Mouse (Mus musculus) hindbrain, embryonic 10.5 days (tissue): ENCODE results near the gene Cyp2ab1. TPM values are rescaled to one million over a fixed set of nuclear protein-coding genes. Genes with fewer than 3 reads are reported as not detected.

ENCODE experiments used
- DNase-seq: peaks from one replicate; pipeline ENCODE4 v3.0.0-alpha.2; 2017; ENCODE audit warnings: low spot score
- H3K27ac ChIP-seq: fragments of 300-500 bp; sonication (generic); 2 replicates; pipeline ENCODE4 v1.5.1; 2016; ENCODE audit warnings: mild to moderate bottlenecking, moderate library complexity
- H3K27me3 ChIP-seq: fragments of 300-500 bp; sonication (generic); 2 replicates; pipeline ENCODE4 v1.6.1; 2016; ENCODE audit warnings: mild to moderate bottlenecking; ENCODE audit not compliant: poor library complexity, insufficient read depth, severe bottlenecking
- H3K36me3 ChIP-seq: fragments of 300-500 bp; sonication (generic); 2 replicates; pipeline ENCODE4 v1.6.1; 2016; ENCODE audit warnings: mild to moderate bottlenecking, moderate library complexity
- H3K4me1 ChIP-seq: fragments of 300-500 bp; sonication (generic); replicated peaks from 2 replicates; pipeline ENCODE4 v1.6.1; 2016; ENCODE audit warnings: mild to moderate bottlenecking
- H3K4me3 ChIP-seq: fragments of 300-500 bp; sonication (generic); 2 replicates; pipeline ENCODE4 v1.5.1; 2016; ENCODE audit warnings: mild to moderate bottlenecking, moderate library complexity
- H3K9me3 ChIP-seq: fragments of 300-500 bp; sonication (generic); 2 replicates; pipeline ENCODE4 v1.6.1; 2016; ENCODE audit warnings: mild to moderate bottlenecking, moderate library complexity
- WGBS: fragments of 180-500 bp; shearing (Covaris S2); methylation state at CpG from one replicate; pipeline ENCODE4 v1.1.7; 2016; 5-methylcytosine and 5-hydroxymethylcytosine counted together
- polyA plus RNA-seq: library from polyadenylated mRNA; unstranded; fragments of >200 nt; fragmentation: Nextera tagmentation; extraction: Ambion mirVana; gene quantifications from 2 replicates; pipeline ENCODE4 v1.2.1, GENCODE M21; 2016

Cyp2ab1 gene
- polyA plus RNA-seq, 1 experiment from 2014 or later: not detected

DNA sequence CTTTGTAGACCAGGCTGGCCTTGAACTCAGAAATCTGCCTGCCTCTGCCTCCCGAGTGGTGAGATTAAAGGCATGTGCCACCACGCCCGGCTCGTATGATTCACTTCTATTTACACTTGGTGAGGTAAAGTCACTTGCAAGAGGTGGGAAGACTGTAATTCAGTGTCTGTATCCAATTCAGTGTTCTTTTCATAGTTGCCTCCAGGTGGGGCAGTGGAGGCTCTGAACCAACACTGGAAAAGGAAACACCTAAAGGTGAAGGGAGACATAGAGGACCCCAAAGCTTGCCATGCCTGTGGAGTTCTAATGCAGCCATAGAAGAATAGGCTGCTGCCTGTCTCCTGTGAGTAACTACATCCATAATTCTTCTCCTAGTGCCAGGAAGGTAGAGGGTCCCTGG lies 2.9 kb downstream of the Cyp2ab1 start:
- Histone ChIP-seq H3K27ac (no peak overlapping the region), H3K4me3 (no peak overlapping the region), H3K4me1 (no peaks in the 10 kb centered on the region), H3K9me3 (no peaks in the 10 kb centered on the region), H3K27me3 (no peaks in the 10 kb centered on the region), H3K36me3 (no peaks in the 10 kb centered on the region)
- WGBS: 85% methylated on average over 4 of the region's 4 CpGs
- DNase-seq: no peak

- 90% methylated on average over 6 of the region's 6 CpGs for WGBS
- no peak for DNase-seq
- H3K27me3 ChIP-seq: no peaks in the 10 kb centered on the region
These were observed 8.4 kb downstream of the Cyp2ab1 start for GRCm38 (mm10) chr16:20316770-20317169.

DNA sequence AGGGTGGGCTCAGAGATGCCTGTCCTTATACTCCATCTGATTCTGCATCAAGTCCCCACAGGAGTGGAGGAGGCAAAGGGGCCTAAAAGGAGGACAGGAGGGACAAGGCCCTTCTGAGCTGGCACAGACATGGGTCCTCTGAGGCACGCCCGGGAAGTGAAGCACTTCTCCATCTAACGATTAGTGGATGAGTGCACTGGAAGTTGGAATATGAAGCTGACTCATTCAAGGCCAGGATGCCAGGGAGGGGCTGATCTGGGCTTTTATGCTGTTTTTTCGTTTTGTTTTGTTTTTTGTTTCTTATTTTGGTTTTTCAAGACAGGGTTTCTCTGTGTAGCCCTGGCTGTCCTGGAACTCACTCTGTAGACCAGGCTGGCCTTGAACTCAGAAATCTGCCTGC lies 9.9 kb downstream of the Cyp2ab1 start:
- H3K9me3 ChIP-seq: no peaks in the 10 kb centered on the region
- H3K27me3 ChIP-seq: no peaks in the 10 kb centered on the region
- no peak for DNase-seq
- no peak overlapping the region for H3K27ac ChIP-seq
- H3K36me3 ChIP-seq: no peaks in the 10 kb centered on the region
- no peaks in the 10 kb centered on the region; the same call in 1 of the 2 replicates for H3K4me1 ChIP-seq
- H3K4me3 ChIP-seq: no peak overlapping the region
- 89% methylated on average over 4 of the region's 4 CpGs for WGBS

More at GRCm38 (mm10) chr16:20316770-20317169, 8.4 kb downstream of the Cyp2ab1 start:
- H3K9me3 ChIP-seq: no peaks in the 10 kb centered on the region
- no peaks in the 10 kb centered on the region; the same call in 1 of the 2 replicates for H3K4me1 ChIP-seq
- H3K27ac ChIP-seq: no peak overlapping the region
- H3K4me3 ChIP-seq: no peak overlapping the region
- H3K36me3 ChIP-seq: no peaks in the 10 kb centered on the region

DNA sequence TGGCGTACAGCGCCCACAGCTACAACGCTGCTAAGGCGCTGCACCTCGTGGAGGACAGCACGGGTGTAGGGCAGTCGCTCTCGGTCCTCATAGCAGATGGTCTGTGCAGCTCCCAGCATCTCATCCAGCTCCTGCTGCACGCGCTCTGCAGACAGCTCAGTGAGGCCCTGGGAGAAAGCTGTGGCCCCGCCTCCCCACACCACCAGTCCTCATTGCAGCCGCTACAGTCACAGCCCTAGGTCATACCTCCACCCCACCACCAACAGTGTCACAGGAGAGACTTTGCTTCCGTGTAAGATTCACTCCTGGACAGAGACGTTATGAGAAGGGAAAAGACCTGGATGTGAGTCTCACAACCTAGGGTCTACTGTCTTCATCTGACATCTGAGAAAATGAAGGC lies 12.9 kb downstream of the Cyp2ab1 start:
- Histone ChIP-seq H3K4me1 (no peaks in the 10 kb centered on the region; the same call in 1 of the 2 replicates), H3K36me3 (no peaks in the 10 kb centered on the region), H3K27me3 (no peaks in the 10 kb centered on the region), H3K9me3 (no peaks in the 10 kb centered on the region), H3K27ac (no peak overlapping the region), H3K4me3 (no peak overlapping the region)
- no peak for DNase-seq
- 76% methylated on average over 14 of the region's 14 CpGs for WGBS

DNA sequence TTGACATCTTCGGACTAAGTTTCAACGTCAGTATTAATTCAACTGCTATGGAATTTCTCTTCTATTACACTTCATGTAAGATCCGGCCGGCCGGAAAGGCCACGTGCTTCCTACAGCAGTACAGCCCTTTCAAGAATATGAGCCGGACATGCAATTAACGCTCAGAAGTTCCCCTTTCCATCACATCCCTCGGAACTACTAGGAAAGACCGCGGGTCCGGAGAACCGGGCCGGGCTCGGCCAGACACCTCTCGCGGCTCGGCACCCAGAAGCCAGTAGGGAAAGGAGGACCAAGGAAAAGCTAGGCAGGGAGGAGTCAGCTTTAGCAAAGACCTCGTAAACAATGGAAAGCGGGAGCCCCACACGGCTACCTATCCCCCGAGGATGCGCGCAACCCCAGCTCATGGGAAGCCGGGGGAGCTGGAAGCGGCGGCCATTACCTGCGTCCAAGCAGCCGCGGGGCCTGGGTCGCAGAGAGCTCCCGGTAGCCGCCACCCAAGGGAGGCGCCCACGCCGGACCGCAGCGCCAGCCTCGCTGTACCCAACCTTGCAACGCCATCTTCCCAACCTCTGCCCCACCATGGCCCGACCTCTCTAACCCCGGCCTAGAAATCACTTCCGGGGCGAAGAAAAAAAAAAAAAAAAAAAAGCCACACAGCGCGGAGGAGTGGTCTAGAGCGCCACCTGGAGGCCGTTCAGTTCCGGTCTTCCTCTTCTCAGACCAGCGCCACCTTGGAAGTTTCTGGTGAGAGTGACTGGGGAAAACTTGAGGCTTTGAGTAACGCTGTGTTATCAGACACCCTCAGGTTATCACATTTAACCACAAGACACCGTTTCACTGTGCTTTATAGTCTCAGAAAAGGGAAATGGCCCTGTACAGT lies 23.2 kb downstream of the Cyp2ab1 start, which contains the start of gene Parl:
Gene Parl, minus strand, starts transcription at position 618 of the 880 bp plus-strand sequence.
- WGBS: under 1% methylated on average over 52 of the region's 52 CpGs

DNA sequence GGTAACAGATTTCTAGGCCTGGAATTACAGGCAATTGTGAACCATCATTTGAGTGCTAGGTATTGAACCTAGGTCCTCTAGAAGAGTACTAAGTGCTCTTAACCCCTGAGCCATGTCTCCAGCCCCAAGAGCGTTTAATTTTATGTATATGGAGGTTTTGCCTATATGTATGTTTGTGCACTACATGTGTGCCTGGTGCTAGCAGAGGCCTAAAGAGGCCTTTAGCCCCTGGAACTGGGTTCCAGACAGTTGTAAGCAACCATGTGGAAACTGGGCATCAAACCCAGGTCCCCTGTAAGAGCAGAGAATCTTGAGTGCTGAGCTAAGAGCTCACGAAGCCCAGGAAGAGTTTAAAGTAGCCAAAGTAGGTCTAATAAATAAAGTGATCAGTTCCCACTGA lies 25.1 kb downstream of the Cyp2ab1 start:
- H3K4me3 ChIP-seq: peak overlapping the region; percentile 89; the same call in 1 of the 2 replicates
- no peaks in the 10 kb centered on the region for H3K9me3 ChIP-seq
- WGBS: 93% methylated on average over 2 of the region's 2 CpGs
- no peak overlapping the region for H3K27ac ChIP-seq
- no peak for DNase-seq
- no peaks in the 10 kb centered on the region for H3K27me3 ChIP-seq
- H3K36me3 ChIP-seq: peaks cover 38% of the 10 kb centered on the region
- H3K4me1 ChIP-seq: peaks cover 19% of the 10 kb centered on the region

More for the DNA sequence above, 23.2 kb downstream of the Cyp2ab1 start, which contains the start of gene Parl:
- no peaks in the 10 kb centered on the region for H3K27me3 ChIP-seq
- peak; percentile 88 for DNase-seq
- peak within 1 kb of the TSS; percentile 89 for H3K4me3 ChIP-seq
- peaks cover 19% of the 10 kb centered on the region for H3K4me1 ChIP-seq
- peak within 1 kb of the TSS; percentile 95 for H3K27ac ChIP-seq
- H3K9me3 ChIP-seq: no peaks in the 10 kb centered on the region
- peaks cover 19% of the 10 kb centered on the region for H3K36me3 ChIP-seq

- no peaks in the 10 kb centered on the region for H3K9me3 ChIP-seq
- 91% methylated on average over 4 of the region's 4 CpGs for WGBS
These were observed 45.0 kb downstream of the Cyp2ab1 start for GRCm38 (mm10) chr16:20280238-20280637.

DNA sequence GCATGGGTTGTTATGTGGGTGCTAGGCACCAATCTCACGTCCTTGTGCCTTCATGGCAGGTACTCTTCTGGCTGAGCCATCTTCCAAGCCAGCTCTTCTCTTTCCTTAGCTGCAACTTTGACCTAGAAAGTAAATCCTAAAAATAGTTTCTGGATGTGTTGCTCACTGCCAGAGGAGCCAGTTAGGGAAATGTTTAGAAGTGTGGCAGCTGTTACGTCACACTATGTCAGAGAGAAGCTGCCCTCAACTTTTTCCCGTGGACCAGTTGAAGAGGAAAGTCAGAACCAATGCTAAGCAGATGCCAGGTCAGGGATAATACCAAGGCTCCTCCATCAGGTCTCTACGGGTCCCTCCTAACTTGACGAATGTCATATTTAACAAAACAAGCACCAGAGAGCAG lies 45.8 kb downstream of the Cyp2ab1 start:
- peaks cover 72% of the 10 kb centered on the region for H3K36me3 ChIP-seq
- H3K27ac ChIP-seq: no peak overlapping the region
- no peak overlapping the region for H3K4me3 ChIP-seq
- H3K27me3 ChIP-seq: no peaks in the 10 kb centered on the region
- no peaks in the 10 kb centered on the region for H3K9me3 ChIP-seq
- no peak for DNase-seq
- 96% methylated on average over 5 of the region's 5 CpGs for WGBS
- no peaks in the 10 kb centered on the region for H3K4me1 ChIP-seq

More at GRCm38 (mm10) chr16:20280238-20280637, 45.0 kb downstream of the Cyp2ab1 start:
- peaks cover 80% of the 10 kb centered on the region for H3K36me3 ChIP-seq
- no peaks in the 10 kb centered on the region for H3K4me1 ChIP-seq
- no peak for DNase-seq
- H3K27ac ChIP-seq: no peak overlapping the region
- no peak overlapping the region for H3K4me3 ChIP-seq
- no peaks in the 10 kb centered on the region for H3K27me3 ChIP-seq

GRCm38 (mm10) chr16:20272994-20273393 lies 52.2 kb downstream of the Cyp2ab1 start:
- 61% methylated on average over 3 of the region's 3 CpGs for WGBS
- no peak for DNase-seq
- H3K4me1 ChIP-seq: no peaks in the 10 kb centered on the region
- H3K36me3 ChIP-seq: peaks cover 8% of the 10 kb centered on the region
- H3K27ac ChIP-seq: no peak overlapping the region
- H3K27me3 ChIP-seq: no peaks in the 10 kb centered on the region
- no peak overlapping the region for H3K4me3 ChIP-seq
- no peaks in the 10 kb centered on the region for H3K9me3 ChIP-seq

DNA sequence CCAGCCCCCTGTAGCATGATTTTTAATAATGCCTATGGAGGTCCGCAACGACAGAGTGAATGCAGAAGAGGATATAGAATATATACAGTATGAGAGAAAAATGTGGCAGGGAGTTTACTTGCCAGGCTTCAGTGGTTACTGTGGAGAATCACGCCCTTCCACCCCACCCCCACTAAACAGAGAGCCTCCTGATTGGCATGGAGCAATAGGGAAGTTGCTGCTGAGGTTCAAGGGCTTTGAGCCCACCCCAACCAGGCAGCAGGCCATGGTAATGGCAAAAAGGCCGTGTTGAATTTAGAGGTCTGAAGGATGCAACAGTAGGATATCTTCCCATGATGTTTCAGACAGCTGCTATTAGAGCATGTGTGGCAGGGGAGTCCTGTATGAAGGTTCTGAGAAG lies 53.9 kb downstream of the Cyp2ab1 start:
- Histone ChIP-seq H3K27ac (no peak overlapping the region), H3K4me1 (no peaks in the 10 kb centered on the region), H3K36me3 (no peaks in the 10 kb centered on the region), H3K27me3 (no peaks in the 10 kb centered on the region), H3K9me3 (no peaks in the 10 kb centered on the region), H3K4me3 (no peak overlapping the region)
- WGBS: 84% methylated on average over 4 of the region's 4 CpGs
- no peak for DNase-seq

DNA sequence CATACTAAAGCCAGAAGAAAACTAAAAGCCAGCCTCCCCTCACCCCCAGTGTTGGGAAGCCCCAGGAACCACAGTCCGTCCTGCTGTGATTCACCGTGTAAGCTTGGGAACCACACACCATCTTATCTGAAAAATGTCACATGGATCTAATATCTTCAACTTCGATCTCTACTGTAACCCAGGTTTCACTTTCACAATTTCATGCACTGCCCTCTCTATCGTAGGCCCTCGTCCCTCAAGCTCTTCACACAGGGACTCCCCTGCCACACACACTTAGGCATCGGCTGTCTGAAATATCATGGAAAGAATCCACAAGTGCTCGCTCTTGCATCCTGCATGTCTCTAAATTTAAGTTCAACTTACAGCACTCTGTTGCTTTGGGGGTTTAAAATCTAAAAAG lies 60.1 kb downstream of the Cyp2ab1 start:
- H3K27ac ChIP-seq: no peak overlapping the region
- DNase-seq: no peak
- H3K36me3 ChIP-seq: no peaks in the 10 kb centered on the region
- H3K4me1 ChIP-seq: no peaks in the 10 kb centered on the region
- H3K27me3 ChIP-seq: no peaks in the 10 kb centered on the region
- 83% methylated on average over 7 of the region's 7 CpGs for WGBS
- no peaks in the 10 kb centered on the region for H3K9me3 ChIP-seq
- H3K4me3 ChIP-seq: no peak overlapping the region
